Mouse (Mus musculus): ENCODE measurements around the gene Hist1h2ao. TPM values are rescaled to one million over a fixed set of nuclear protein-coding genes. Genes with fewer than 3 reads are reported as not detected.
A peak's percentile ranks its signal among the peaks of the same experiment; 100 is the strongest.
"Not testable (repeated sequence)": the region's sequence is repeated elsewhere in the genome, so short reads cannot be mapped to it uniquely, and the experiment has no call there.

Hist1h2ao gene
- total and polyA plus RNA-seq, 3 experiments: 16.1 to 19.4 TPM; not detected in 1

DNA sequence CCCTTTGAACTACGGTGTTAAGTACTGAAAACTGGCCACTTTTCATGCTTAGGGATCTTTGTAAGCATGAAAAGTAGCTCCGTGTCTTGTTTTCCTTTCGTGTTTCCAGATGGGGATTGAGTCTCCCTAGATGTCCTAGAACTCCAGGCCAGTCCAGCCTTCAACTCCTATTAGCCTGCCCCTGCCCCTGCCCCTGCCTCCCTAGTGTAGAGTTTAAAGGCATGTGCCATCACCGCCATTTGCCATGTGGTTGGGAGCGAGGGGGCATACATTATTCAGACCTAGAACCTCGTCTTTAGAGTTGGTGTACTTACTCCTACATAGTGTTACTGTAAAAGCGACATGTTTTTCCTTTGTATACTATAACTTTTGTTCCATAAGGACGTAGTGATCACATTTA, 809 bp downstream of the Hist1h2ao start:
- not testable (repeated sequence) for DNase-seq

DNA sequence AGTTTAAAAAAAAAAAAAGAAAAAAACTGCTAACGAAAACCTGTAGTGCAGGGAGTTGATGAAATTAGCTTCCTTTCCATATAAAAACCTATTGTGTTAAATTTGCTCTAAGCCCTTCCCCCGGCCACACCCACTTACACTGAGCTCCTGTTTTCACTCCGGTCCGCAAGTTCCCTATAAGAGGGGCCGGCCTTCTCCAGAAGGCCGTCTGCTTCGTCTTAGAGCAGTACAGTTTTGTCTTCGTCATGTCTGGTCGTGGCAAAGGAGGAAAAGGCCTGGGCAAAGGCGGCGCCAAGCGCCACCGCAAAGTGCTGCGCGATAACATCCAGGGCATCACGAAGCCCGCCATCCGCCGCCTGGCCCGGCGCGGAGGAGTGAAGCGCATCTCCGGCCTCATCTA, 1.3 kb downstream of the Hist1h2ao start, which contains the start of gene Hist1h4m:
Gene Hist1h4m (plus strand): TSS at position 208 of the 400 bp plus-strand sequence.
- DNase-seq: peak; percentile 81

GRCm38 (mm10) chr13:21812092-21812491, 1.8 kb downstream of the Hist1h2ao start:
- not testable (repeated sequence) for DNase-seq

- not testable (repeated sequence) for DNase-seq
Measured at GRCm38 (mm10) chr13:21820082-21820890, 10.0 kb downstream of the Hist1h2ao start.

GRCm38 (mm10) chr13:21828511-21828910, 18.2 kb downstream of the Hist1h2ao start:
- DNase-seq: no peak

- DNase-seq: no peak
Measured at GRCm38 (mm10) chr13:21830344-21830743, 20.1 kb downstream of the Hist1h2ao start.

- DNase-seq: peak; percentile 71
Measured at GRCm38 (mm10) chr13:21831418-21832394, 21.4 kb downstream of the Hist1h2ao start, which contains the start of gene Hist1h4n. Gene Hist1h4n, minus strand, starts transcription at chr13:21832196.

GRCm38 (mm10) chr13:21833461-21833860, 23.2 kb downstream of the Hist1h2ao start, which contains the start of the genes Hist1h2ap and Hist1h2br:
Gene Hist1h2ap, minus strand, starts transcription at chr13:21833507.
Gene Hist1h2br, plus strand, starts transcription at chr13:21833743.
- DNase-seq: not testable (repeated sequence)

DNA sequence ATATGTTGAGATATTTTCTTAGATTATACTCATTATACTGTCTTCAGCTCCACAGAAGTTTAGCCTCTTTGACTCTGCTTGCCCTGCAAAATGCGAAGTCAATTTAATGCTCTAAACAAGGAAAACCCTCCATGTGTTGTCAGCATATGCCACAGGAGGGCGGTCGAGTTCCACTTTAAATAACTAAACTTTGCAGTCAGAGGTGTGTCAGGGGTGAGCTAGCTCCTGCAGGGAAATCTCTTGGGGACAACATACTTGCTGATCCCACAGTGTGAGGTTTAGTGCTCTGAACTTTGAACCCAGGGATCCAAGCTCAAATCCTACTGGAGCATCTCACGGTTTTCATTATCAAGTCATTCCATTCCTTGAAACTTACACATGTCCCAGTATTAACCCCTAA, 30.2 kb downstream of the Hist1h2ao start:
- not testable (repeated sequence) for DNase-seq

DNA sequence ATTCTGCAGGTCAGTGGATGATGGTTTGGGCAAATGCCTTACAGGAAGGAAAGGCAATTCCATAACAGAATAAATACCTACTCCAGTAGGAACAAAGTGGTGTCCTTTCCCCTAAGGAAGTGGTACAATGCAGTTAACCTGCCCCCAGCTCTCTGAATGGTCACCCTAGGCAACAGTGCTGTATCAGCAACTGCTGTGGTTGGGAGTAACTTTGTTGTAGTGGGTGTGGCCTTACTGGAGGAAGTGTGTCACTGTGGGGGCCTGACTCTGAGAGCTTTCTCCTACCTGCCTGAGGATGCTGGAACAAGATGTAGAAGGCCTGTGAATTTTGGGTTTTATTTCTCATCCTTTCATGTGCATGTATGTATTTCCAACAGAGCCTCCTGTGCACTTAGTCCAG, 36.1 kb downstream of the Hist1h2ao start:
- DNase-seq: not testable (repeated sequence)

- no peak for DNase-seq
Measured at GRCm38 (mm10) chr13:21847883-21848282, 37.6 kb downstream of the Hist1h2ao start.

DNA sequence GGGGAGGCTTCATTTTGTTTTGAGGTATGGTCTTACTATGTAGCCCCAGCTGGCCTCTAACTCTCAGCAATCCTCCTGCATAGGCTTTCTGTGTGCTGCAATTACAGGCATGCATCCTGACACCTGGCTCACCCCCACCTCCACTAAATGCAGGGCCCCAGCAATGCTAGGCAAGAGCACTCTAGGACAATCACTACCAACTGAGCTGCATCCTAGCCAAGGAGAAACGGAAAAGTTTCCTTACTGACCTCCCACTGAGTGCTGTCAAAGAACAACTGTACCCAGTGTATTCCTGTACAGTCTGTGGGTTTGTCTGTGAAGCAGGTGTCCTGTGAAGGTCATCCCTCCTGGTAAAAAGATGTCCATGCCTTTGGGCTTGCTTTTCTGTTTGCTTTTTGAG, 40.4 kb downstream of the Hist1h2ao start:
- not testable (repeated sequence) for DNase-seq

- DNase-seq: peak; percentile 5
Measured at GRCm38 (mm10) chr13:21852215-21852945, 42.1 kb downstream of the Hist1h2ao start.

DNA sequence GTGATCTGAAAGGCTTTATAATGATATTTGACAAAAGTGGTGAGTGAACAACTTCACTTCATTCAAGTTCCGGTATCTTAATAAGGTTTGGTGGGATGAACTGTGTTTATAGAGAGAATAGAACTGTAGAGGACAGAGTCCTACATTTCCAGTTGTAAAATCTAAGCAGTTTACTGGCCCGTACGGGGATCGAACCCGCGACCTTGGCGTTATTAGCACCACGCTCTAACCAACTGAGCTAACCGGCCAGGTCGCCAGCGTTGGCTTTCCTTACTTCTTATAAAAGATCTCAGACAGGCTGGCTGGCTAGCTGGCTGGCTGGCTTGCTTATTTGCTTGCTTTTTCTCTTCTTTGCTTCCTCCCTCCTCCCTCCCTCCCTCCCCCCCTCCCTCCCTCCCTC, 44.9 kb downstream of the Hist1h2ao start:
- DNase-seq: peak; percentile 92

GRCm38 (mm10) chr13:21855698-21856162, 45.5 kb downstream of the Hist1h2ao start:
- peak; percentile 66 for DNase-seq

Small RNAs within 50 kb of the gene (microRNA-seq; reads per million reads assigned to microRNA genes)
- gene Gm19658 (0 reads per million in 2 experiments), gene Gm44346 (0 reads per million in 2 experiments), gene Gm44466 (0 reads per million in 2 experiments)

Other genes starting within 250 kb of the Hist1h2ao start
Only the 30 nearest of the 31 such genes appear.
- not detected for gene Olfr1364, start 228.7 kb upstream of the Hist1h2ao start, total RNA-seq (2021)
- gene Olfr1364, start 228.7 kb upstream of the Hist1h2ao start, polyA plus RNA-seq (2012; rRNA removed): not detected in 2 replicates
- gene Olfr1362, start 196.4 kb upstream of the Hist1h2ao start, total RNA-seq (2021): not detected
- gene Olfr1362, start 196.4 kb upstream of the Hist1h2ao start, polyA plus RNA-seq (2012; rRNA removed): 0.04 TPM in 1 of 2 replicates, not detected in the other
- gene Olfr11, start 167.9 kb upstream of the Hist1h2ao start, total RNA-seq (2021): not detected
- gene Olfr11, start 167.9 kb upstream of the Hist1h2ao start, polyA plus RNA-seq (2012; rRNA removed): not detected in 2 replicates
- not detected for gene Olfr1361, start 147.1 kb upstream of the Hist1h2ao start, total RNA-seq (2021)
- gene Olfr1361, start 147.1 kb upstream of the Hist1h2ao start, polyA plus RNA-seq (2012; rRNA removed): not detected in 2 replicates
- gene Olfr1360, start 133.1 kb upstream of the Hist1h2ao start, total RNA-seq (2021): not detected
- not detected in 2 replicates for gene Olfr1360, start 133.1 kb upstream of the Hist1h2ao start, polyA plus RNA-seq (2012; rRNA removed)
- not detected for gene Olfr1359, start 112.4 kb upstream of the Hist1h2ao start, total RNA-seq (2021)
- gene Olfr1359, start 112.4 kb upstream of the Hist1h2ao start, polyA plus RNA-seq (2012; rRNA removed): not detected in 2 replicates
- gene Hist1h2bl, start 94.3 kb upstream of the Hist1h2ao start, total RNA-seq (2021): 10 to 100 TPM; 24.1 to 36.9 TPM
- gene Hist1h2bl, start 94.3 kb upstream of the Hist1h2ao start, polyA plus RNA-seq (2012; rRNA removed): 0.49 and 1.3 TPM in 2 replicates
- gene Hist1h2ai, start 94.0 kb upstream of the Hist1h2ao start, total RNA-seq (2021): 10 to 100 TPM; 28.5 to 38.1 TPM
- gene Hist1h2ai, start 94.0 kb upstream of the Hist1h2ao start, polyA plus RNA-seq (2012; rRNA removed): 5.7 and 9.3 TPM in 2 replicates
- gene Hist1h3h, start 92.8 kb upstream of the Hist1h2ao start, total RNA-seq (2021): 10 to 100 TPM; 16.3 to 42.1 TPM
- gene Hist1h3h, start 92.8 kb upstream of the Hist1h2ao start, polyA plus RNA-seq (2012; rRNA removed): 5.5 and 8.7 TPM in 2 replicates
- gene Hist1h2bm, start 88.4 kb upstream of the Hist1h2ao start, total RNA-seq (2021): 1 to 10 TPM; 6.5 to 7.0 TPM
- gene Hist1h2bm, start 88.4 kb upstream of the Hist1h2ao start, polyA plus RNA-seq (2012; rRNA removed): 0.28 and 0.56 TPM in 2 replicates
- gene Hist1h4j, start 75.4 kb upstream of the Hist1h2ao start, total RNA-seq (2021): 10 to 100 TPM in 1 of 2 experiments, 1 to 10 TPM in 1; 7.5 to 11.4 TPM
- 0.52 TPM in 2 replicates for gene Hist1h4j, start 75.4 kb upstream of the Hist1h2ao start, polyA plus RNA-seq (2012; rRNA removed)
- 100 to 1,000 TPM in 1 of 2 experiments, 10 to 100 TPM in 1; 76.0 to 101 TPM for gene Hist1h4k, start 60.0 kb upstream of the Hist1h2ao start, total RNA-seq (2021)
- gene Hist1h4k, start 60.0 kb upstream of the Hist1h2ao start, polyA plus RNA-seq (2012; rRNA removed): 10.2 and 12.5 TPM in 2 replicates
- 10 to 100 TPM; 10.8 to 11.1 TPM for gene Hist1h2ak, start 56.6 kb upstream of the Hist1h2ao start, total RNA-seq (2021)
- gene Hist1h2ak, start 56.6 kb upstream of the Hist1h2ao start, polyA plus RNA-seq (2012; rRNA removed): 5.4 and 7.8 TPM in 2 replicates
- gene Hist1h2bn, start 56.3 kb upstream of the Hist1h2ao start, total RNA-seq (2021): 10 to 100 TPM; 16.7 to 17.2 TPM
- gene Hist1h2bn, start 56.3 kb upstream of the Hist1h2ao start, polyA plus RNA-seq (2012; rRNA removed): 2.5 and 8.2 TPM in 2 replicates
- gene Hist1h1b, start 29.8 kb upstream of the Hist1h2ao start, total RNA-seq (2021): 10 to 100 TPM; 11.6 to 11.7 TPM
- gene Hist1h1b, start 29.8 kb upstream of the Hist1h2ao start, polyA plus RNA-seq (2012; rRNA removed): 0.34 and 0.37 TPM in 2 replicates
- 10 to 100 TPM; 41.4 to 42.7 TPM for gene Hist1h3i, start 27.1 kb upstream of the Hist1h2ao start, total RNA-seq (2021)
- gene Hist1h3i, start 27.1 kb upstream of the Hist1h2ao start, polyA plus RNA-seq (2012; rRNA removed): 16.8 and 25.5 TPM in 2 replicates
- gene Hist1h2an, start 23.2 kb upstream of the Hist1h2ao start, total RNA-seq (2021): 1 to 10 TPM; 3.4 to 4.6 TPM
- gene Hist1h2an, start 23.2 kb upstream of the Hist1h2ao start, polyA plus RNA-seq (2012; rRNA removed): 4.2 TPM in 1 of 2 replicates, not detected in the other
- 10 to 100 TPM in 1 of 2 experiments, 1 to 10 TPM in 1; 8.5 to 10.7 TPM for gene Hist1h2bp, start 23.0 kb upstream of the Hist1h2ao start, total RNA-seq (2021)
- 1.6 TPM in 1 of 2 replicates, not detected in the other for gene Hist1h2bp, start 23.0 kb upstream of the Hist1h2ao start, polyA plus RNA-seq (2012; rRNA removed)
- gene Hist1h2bq, start 268 bp upstream of the Hist1h2ao start, total RNA-seq (2021): 10 to 100 TPM; 35.5 to 55.7 TPM
- 13.1 and 16.6 TPM in 2 replicates for gene Hist1h2bq, start 268 bp upstream of the Hist1h2ao start, polyA plus RNA-seq (2012; rRNA removed)
- 100 to 1,000 TPM; 165 to 190 TPM for gene Hist1h4m, start 1.3 kb downstream of the Hist1h2ao start, total RNA-seq (2021)
- gene Hist1h4m, start 1.3 kb downstream of the Hist1h2ao start, polyA plus RNA-seq (2012; rRNA removed): 4.5 TPM in 1 of 2 replicates, not detected in the other
- 10 to 100 TPM; 22.2 to 52.8 TPM for gene Hist1h4n, start 21.7 kb downstream of the Hist1h2ao start, total RNA-seq (2021)
- 4.1 and 6.6 TPM in 2 replicates for gene Hist1h4n, start 21.7 kb downstream of the Hist1h2ao start, polyA plus RNA-seq (2012; rRNA removed)
- gene Hist1h2ap, start 23.0 kb downstream of the Hist1h2ao start, total RNA-seq (2021): 10 to 100 TPM; 24.8 to 29.8 TPM
- gene Hist1h2ap, start 23.0 kb downstream of the Hist1h2ao start, polyA plus RNA-seq (2012; rRNA removed): 126 and 141 TPM in 2 replicates
- gene Hist1h2br, start 23.3 kb downstream of the Hist1h2ao start, total RNA-seq (2021): 10 to 100 TPM; 36.5 to 55.8 TPM
- 12.6 and 15.9 TPM in 2 replicates for gene Hist1h2br, start 23.3 kb downstream of the Hist1h2ao start, polyA plus RNA-seq (2012; rRNA removed)
- 1 to 10 TPM; 1.7 to 1.9 TPM for gene Zfp184, start 134.6 kb downstream of the Hist1h2ao start, total RNA-seq (2021)
- 0.26 and 0.35 TPM in 2 replicates for gene Zfp184, start 134.6 kb downstream of the Hist1h2ao start, polyA plus RNA-seq (2012; rRNA removed)
- gene Pom121l2, start 170.7 kb downstream of the Hist1h2ao start, total RNA-seq (2021): not detected
- gene Pom121l2, start 170.7 kb downstream of the Hist1h2ao start, polyA plus RNA-seq (2012; rRNA removed): not detected in 2 replicates
- under 1 TPM in 1 of 2 experiments, not detected in 1; 0.61 TPM for gene Prss16, start 199.3 kb downstream of the Hist1h2ao start, total RNA-seq (2021)
- 0.35 and 1.0 TPM in 2 replicates for gene Prss16, start 199.3 kb downstream of the Hist1h2ao start, polyA plus RNA-seq (2012; rRNA removed)
- 10 to 100 TPM; 14.2 to 18.9 TPM for gene Hist1h2ah, start 225.1 kb downstream of the Hist1h2ao start, total RNA-seq (2021)
- gene Hist1h2ah, start 225.1 kb downstream of the Hist1h2ao start, polyA plus RNA-seq (2012; rRNA removed): 1.0 and 16.0 TPM in 2 replicates
- 10 to 100 TPM; 27.4 to 48.0 TPM for gene Hist1h2bk, start 225.4 kb downstream of the Hist1h2ao start, total RNA-seq (2021)
- 1.9 and 3.2 TPM in 2 replicates for gene Hist1h2bk, start 225.4 kb downstream of the Hist1h2ao start, polyA plus RNA-seq (2012; rRNA removed)
- 10 to 100 TPM; 48.5 to 52.2 TPM for gene Hist1h4i, start 230.9 kb downstream of the Hist1h2ao start, total RNA-seq (2021)
- 11.4 and 12.7 TPM in 2 replicates for gene Hist1h4i, start 230.9 kb downstream of the Hist1h2ao start, polyA plus RNA-seq (2012; rRNA removed)
- 10 to 100 TPM; 14.1 to 18.2 TPM for gene Hist1h2ag, start 232.5 kb downstream of the Hist1h2ao start, total RNA-seq (2021)
- gene Hist1h2ag, start 232.5 kb downstream of the Hist1h2ao start, polyA plus RNA-seq (2012; rRNA removed): 0.45 TPM in 1 of 2 replicates, not detected in the other